Mouse (Mus musculus): Measurements from ENCODE around the gene Ppdpf. TPM values are rescaled to one million over a fixed set of nuclear protein-coding genes. Genes with fewer than 3 reads are reported as not detected.

Ppdpf gene
- 150 and 173 TPM in 2 replicates for polyA plus RNA-seq (2015; fragmentation: Nextera tagmentation; extraction: Ambion mirVana)

GRCm38 (mm10) chr2:181187121-181188000, at the start of gene Ppdpf:
Gene Ppdpf (plus strand): TSS chr2:181187247.

DNA sequence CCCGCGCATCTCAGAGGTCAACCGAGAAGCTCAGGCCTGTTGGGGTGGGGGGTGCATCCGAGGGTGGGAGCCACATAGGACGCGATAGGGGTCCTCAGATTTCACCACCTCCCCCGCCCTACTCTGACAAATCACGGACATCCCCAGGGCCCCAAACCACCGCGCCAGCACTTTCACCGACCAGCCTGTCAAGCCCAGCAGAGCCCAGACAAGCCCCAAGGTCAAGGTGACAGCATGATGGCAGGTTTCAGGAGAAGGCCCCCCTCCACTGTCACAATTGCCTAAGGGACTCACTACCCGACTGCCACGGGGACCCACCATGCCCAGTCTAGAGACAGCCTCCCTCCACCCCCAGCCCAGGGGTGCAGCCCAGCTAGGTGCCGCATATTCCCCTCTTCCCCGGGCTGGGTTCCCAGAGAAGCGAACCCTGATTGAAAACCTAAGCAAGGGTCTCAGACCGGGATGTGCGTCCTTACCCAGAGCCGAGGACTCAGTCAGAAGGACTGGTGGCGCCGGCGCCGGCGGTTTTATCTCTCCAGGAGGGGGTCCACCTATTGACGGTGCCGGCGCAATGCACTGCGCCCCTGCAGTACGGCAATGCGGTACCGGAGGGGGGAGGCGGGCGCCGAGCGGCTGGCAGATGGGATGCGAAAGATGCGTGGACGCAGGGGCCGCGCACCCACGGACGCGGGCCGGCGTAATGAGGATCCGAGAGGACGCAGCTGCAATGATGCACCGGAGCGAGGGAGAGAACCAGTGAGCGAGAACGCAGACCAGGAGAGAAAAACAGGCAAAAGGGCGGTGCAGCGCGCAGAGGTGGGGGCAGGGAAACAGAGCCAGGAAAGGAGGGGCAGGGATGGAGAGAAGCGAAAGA, 30.6 kb upstream of the Ppdpf start, which contains the start of gene Eef1a2:
Gene Eef1a2, minus strand, starts transcription at position 767 of the 874 bp plus-strand sequence.

GRCm38 (mm10) chr2:181202422-181202821, 15.4 kb downstream of the Ppdpf start, which contains the start of gene Ptk6:
Gene Ptk6 (minus strand): TSS chr2:181202789.

GRCm38 (mm10) chr2:181213021-181213445, 26.0 kb downstream of the Ppdpf start, which contains the start of gene Srms:
Gene Srms (minus strand): TSS chr2:181213185.

DNA sequence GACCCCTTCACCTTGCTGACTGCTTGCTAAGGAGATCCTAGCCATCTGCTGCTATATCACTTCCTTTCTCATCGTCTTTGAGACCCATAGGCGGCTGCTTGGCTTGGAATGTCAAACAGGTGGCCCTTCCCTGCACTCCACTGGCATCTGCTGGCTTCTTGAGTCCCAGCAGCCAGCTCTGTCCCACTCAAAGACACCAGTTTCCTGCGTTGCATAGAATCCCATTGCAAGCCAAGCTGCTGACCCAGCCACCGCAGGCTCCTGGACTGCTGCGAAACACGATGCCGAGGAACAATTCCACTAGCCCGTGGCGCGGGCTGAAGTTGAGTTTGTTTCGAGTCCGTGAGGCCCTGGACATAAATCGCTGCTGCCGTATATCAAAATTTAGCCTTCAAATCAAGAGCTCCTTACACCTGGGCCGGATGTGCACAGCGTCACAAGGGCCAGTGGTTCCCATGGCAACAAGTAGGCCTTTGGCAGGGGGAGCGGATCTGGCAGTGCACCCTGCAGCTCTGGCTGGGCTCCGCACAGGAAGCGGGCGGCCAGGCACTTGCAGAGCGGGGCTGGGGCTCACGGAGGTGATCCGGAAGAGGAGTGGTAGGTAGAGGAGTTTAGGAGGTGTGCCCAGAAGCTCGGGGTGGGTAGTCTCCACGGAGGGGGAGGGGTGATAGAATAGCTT, 32.6 kb downstream of the Ppdpf start, which contains the start of gene Fndc11:
Gene Fndc11, plus strand, starts transcription at position 476 of the 679 bp plus-strand sequence.

Other genes starting within 250 kb of the Ppdpf start
- 72.6 and 80.3 TPM in 2 replicates for gene Nkain4, start 232.5 kb upstream of the Ppdpf start, polyA plus RNA-seq (2015; fragmentation: Nextera tagmentation; extraction: Ambion mirVana)
- gene Arfgap1, start 220.0 kb upstream of the Ppdpf start, polyA plus RNA-seq (2015; fragmentation: Nextera tagmentation; extraction: Ambion mirVana) = 64.1 and 68.0 TPM in 2 replicates
- gene Col20a1, start 200.7 kb upstream of the Ppdpf start, polyA plus RNA-seq (2015; fragmentation: Nextera tagmentation; extraction: Ambion mirVana) = 0.13 and 0.31 TPM in 2 replicates
- 0.05 and 0.06 TPM in 2 replicates for gene Chrna4, start 143.7 kb upstream of the Ppdpf start, polyA plus RNA-seq (2015; fragmentation: Nextera tagmentation; extraction: Ambion mirVana)
- not detected in 2 replicates for gene Kcnq2, start 51.9 kb upstream of the Ppdpf start, polyA plus RNA-seq (2015; fragmentation: Nextera tagmentation; extraction: Ambion mirVana)
- gene Eef1a2, start 30.2 kb upstream of the Ppdpf start, polyA plus RNA-seq (2015; fragmentation: Nextera tagmentation; extraction: Ambion mirVana) = not detected in 2 replicates
- gene Ptk6, start 15.5 kb downstream of the Ppdpf start, polyA plus RNA-seq (2015; fragmentation: Nextera tagmentation; extraction: Ambion mirVana) = not detected in 2 replicates
- 0.07 and 0.10 TPM in 2 replicates for gene Srms, start 25.9 kb downstream of the Ppdpf start, polyA plus RNA-seq (2015; fragmentation: Nextera tagmentation; extraction: Ambion mirVana)
- 0.13 TPM in 1 of 2 replicates, not detected in the other for gene Fndc11, start 32.8 kb downstream of the Ppdpf start, polyA plus RNA-seq (2015; fragmentation: Nextera tagmentation; extraction: Ambion mirVana)
- 0.99 and 1.0 TPM in 2 replicates for gene Helz2, start 54.8 kb downstream of the Ppdpf start, polyA plus RNA-seq (2015; fragmentation: Nextera tagmentation; extraction: Ambion mirVana)
- 5.9 and 6.1 TPM in 2 replicates for gene Gmeb2, start 100.8 kb downstream of the Ppdpf start, polyA plus RNA-seq (2015; fragmentation: Nextera tagmentation; extraction: Ambion mirVana)
- gene Stmn3, start 127.3 kb downstream of the Ppdpf start, polyA plus RNA-seq (2015; fragmentation: Nextera tagmentation; extraction: Ambion mirVana) = 0.92 and 1.1 TPM in 2 replicates
- 12.9 and 14.1 TPM in 2 replicates for gene Rtel1, start 132.5 kb downstream of the Ppdpf start, polyA plus RNA-seq (2015; fragmentation: Nextera tagmentation; extraction: Ambion mirVana)
- 17.2 and 20.0 TPM in 2 replicates for gene Zgpat, start 177.7 kb downstream of the Ppdpf start, polyA plus RNA-seq (2015; fragmentation: Nextera tagmentation; extraction: Ambion mirVana)
- gene Arfrp1, start 178.2 kb downstream of the Ppdpf start, polyA plus RNA-seq (2015; fragmentation: Nextera tagmentation; extraction: Ambion mirVana) = 34.8 and 36.7 TPM in 2 replicates
- 6.0 and 8.3 TPM in 2 replicates for gene Lime1, start 192.8 kb downstream of the Ppdpf start, polyA plus RNA-seq (2015; fragmentation: Nextera tagmentation; extraction: Ambion mirVana)